Mouse (Mus musculus) midbrain, embryonic 11.5 days (tissue): ENCODE measurements around the gene Zfp777. TPM values are rescaled to one million over a fixed set of nuclear protein-coding genes. Genes with fewer than 3 reads are reported as not detected.

Source experiments
- ATAC-seq: fragments of 200-750 bp; cut with Nextera tagmentation; 2 replicates; pipeline ENCODE4 v1.8.0; 2017; ENCODE audit warnings: moderate TSS enrichment, moderate library complexity; ENCODE audit not compliant: low FRiP score
- DNase-seq: peaks from one replicate; pipeline ENCODE4 v3.0.0; 2015; ENCODE audit warnings: low spot score; ENCODE audit errors: missing footprints
- H3K27ac ChIP-seq: fragments of 300-500 bp; sonication (generic); 2 replicates; pipeline ENCODE4 v1.5.1; 2014; ENCODE audit warnings: low read depth, low read length
- H3K27me3 ChIP-seq: fragments of 300-500 bp; sonication (generic); 2 replicates; pipeline ENCODE4 v1.6.1; 2014; ENCODE audit warnings: mild to moderate bottlenecking, low read length, moderate library complexity, mixed read lengths; ENCODE audit not compliant: control insufficient read depth, insufficient read depth
- H3K36me3 ChIP-seq: fragments of 300-500 bp; sonication (generic); 2 replicates; pipeline ENCODE4 v1.6.1; 2014; ENCODE audit warnings: mild to moderate bottlenecking, low read length, moderate library complexity, mixed read lengths; ENCODE audit not compliant: control insufficient read depth, insufficient read depth
- H3K4me1 ChIP-seq: fragments of 300-500 bp; sonication (generic); 2 replicates; pipeline ENCODE4 v1.6.1; 2014; ENCODE audit warnings: low read length; ENCODE audit not compliant: control insufficient read depth, insufficient read depth
- H3K4me2 ChIP-seq: fragments of 300-500 bp; sonication (generic); 2 replicates; pipeline ENCODE4 v1.6.1; 2014; ENCODE audit warnings: mild to moderate bottlenecking, moderate library complexity
- H3K4me3 ChIP-seq: fragments of 300-500 bp; sonication (generic); 2 replicates; pipeline ENCODE4 v1.5.1; 2014; ENCODE audit warnings: low read depth, low read length
- H3K9ac ChIP-seq: fragments of 300-500 bp; sonication (generic); 2 replicates; pipeline ENCODE4 v1.6.1; 2014; ENCODE audit warnings: low read length
- H3K9me3 ChIP-seq: fragments of 300-500 bp; sonication (generic); 2 replicates; pipeline ENCODE4 v1.6.1; 2016; ENCODE audit warnings: low read length; ENCODE audit not compliant: control insufficient read depth
- WGBS: fragments of 180-500 bp; shearing (Covaris S2); extraction: QIAGEN DNeasy Blood & Tissue Kit; methylation state at CpG from one replicate; pipeline ENCODE4 v1.1.7; 2014; 5-methylcytosine and 5-hydroxymethylcytosine counted together
- polyA plus RNA-seq: library from polyadenylated mRNA; unstranded; fragments of >200 nt; fragmentation: Nextera tagmentation; extraction: Ambion mirVana; gene quantifications from 2 replicates; pipeline ENCODE4 v1.2.1, GENCODE M21; 2014

Gene Zfp777
- polyA plus RNA-seq, 1 experiment from 2014 or later: 9.5 TPM

GRCm38 (mm10) chr6:48020006-48020405 is 28.7 kb downstream of the Zfp777 start:
- 58% methylated on average over 2 of the region's 2 CpGs for WGBS

GRCm38 (mm10) chr6:48016841-48017240 is 31.9 kb downstream of the Zfp777 start:
- Histone ChIP-seq H3K9me3 (no peaks in the 10 kb centered on the region), H3K4me2 (no peak overlapping the region), H3K27me3 (no peaks in the 10 kb centered on the region), H3K9ac (no peak overlapping the region), H3K27ac (no peak overlapping the region), H3K4me3 (no peak overlapping the region), H3K4me1 (peaks cover 6% of the 10 kb centered on the region), H3K36me3 (no peaks in the 10 kb centered on the region)
- ATAC-seq (0 out of 2 replicates have a peak, but pooled peaks have one; percentile 15), DNase-seq (peak; percentile 80)
- 92% methylated on average over 9 of the region's 9 CpGs for WGBS

More at GRCm38 (mm10) chr6:48020006-48020405, 28.7 kb downstream of the Zfp777 start:
- no peak overlapping the region for H3K4me2 ChIP-seq
- DNase-seq (peak; percentile 84), ATAC-seq (no peak; the same call in 1 of the 2 replicates)
- H3K9me3 ChIP-seq: peaks cover 5% of the 10 kb centered on the region; the same call in 1 of the 2 replicates
- no peak overlapping the region for H3K27ac ChIP-seq
- H3K4me3 ChIP-seq: no peak overlapping the region
- no peak overlapping the region for H3K9ac ChIP-seq
- H3K4me1 ChIP-seq: peaks cover 6% of the 10 kb centered on the region
- peaks cover 9% of the 10 kb centered on the region for H3K36me3 ChIP-seq
- no peaks in the 10 kb centered on the region for H3K27me3 ChIP-seq

DNA sequence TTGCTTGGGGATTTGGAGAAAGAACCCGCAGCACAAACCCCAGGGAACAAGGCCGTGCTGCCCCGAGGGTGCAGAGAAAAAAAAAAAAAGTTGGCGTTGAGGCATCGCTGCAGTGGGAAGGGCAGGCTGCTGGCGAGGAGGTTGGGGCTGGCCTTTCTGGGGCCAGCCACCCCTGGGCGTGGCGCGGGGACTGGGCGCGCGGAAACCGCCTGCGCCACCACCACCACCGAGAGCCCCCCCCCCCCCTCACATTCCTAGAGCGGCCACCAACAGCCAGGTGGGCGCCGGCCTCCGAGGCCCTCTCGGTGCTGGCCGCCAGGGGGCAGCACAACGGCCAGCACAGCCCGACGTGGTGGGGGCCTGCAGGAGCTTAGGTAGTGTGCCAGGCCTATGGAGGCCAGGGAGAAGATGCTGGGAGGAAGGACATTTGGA is 32.6 kb downstream of the Zfp777 start:
- no peaks in the 10 kb centered on the region for H3K9me3 ChIP-seq
- DNase-seq (peak; percentile 98), ATAC-seq (peak; percentile 88)
- peak overlapping the region; percentile 32 for H3K4me3 ChIP-seq
- H3K27ac ChIP-seq: no peak overlapping the region
- no peaks in the 10 kb centered on the region for H3K27me3 ChIP-seq
- whole genome bisulfite sequencing: 0% methylated on average over 23 of the region's 24 CpGs
- peak overlapping the region; percentile 56 for H3K4me2 ChIP-seq
- peaks cover 6% of the 10 kb centered on the region for H3K4me1 ChIP-seq
- H3K9ac ChIP-seq: peak overlapping the region; percentile 57
- H3K36me3 ChIP-seq: no peaks in the 10 kb centered on the region

DNA sequence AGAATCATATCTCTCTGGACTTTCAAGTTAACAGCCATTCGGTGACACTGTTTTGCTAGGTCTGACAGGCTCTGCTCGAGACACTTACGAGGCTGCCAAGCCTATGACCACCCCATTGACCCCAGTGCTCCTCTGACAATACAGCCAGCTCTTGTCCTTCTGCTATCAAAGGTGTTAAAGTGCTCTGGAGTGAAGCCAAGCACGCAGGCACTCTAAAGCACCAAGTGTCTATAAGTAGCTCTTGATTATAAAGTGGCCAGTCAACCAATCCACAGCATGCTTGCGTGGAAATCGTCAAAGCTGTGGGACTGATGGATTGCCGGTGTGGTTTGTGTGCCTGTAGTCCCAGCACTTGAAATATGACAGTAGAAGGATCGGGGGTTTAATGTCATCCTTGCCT is 38.0 kb downstream of the Zfp777 start:
- Histone ChIP-seq H3K27ac (no peak overlapping the region), H3K9ac (no peak overlapping the region), H3K36me3 (no peaks in the 10 kb centered on the region), H3K4me1 (no peaks in the 10 kb centered on the region), H3K9me3 (no peaks in the 10 kb centered on the region), H3K4me2 (no peak overlapping the region), H3K4me3 (no peak overlapping the region), H3K27me3 (no peaks in the 10 kb centered on the region)
- 56% methylated on average over 8 of the region's 8 CpGs for WGBS
- DNase-seq (no peak), ATAC-seq (no peak)

- DNase-seq (no peak), ATAC-seq (no peak)
- H3K4me1 ChIP-seq: no peaks in the 10 kb centered on the region
- no peaks in the 10 kb centered on the region for H3K9me3 ChIP-seq
- H3K27ac ChIP-seq: no peak overlapping the region
- H3K27me3 ChIP-seq: no peaks in the 10 kb centered on the region
- no peak overlapping the region for H3K4me2 ChIP-seq
- H3K4me3 ChIP-seq: no peak overlapping the region
- 92% methylated on average over 9 of the region's 9 CpGs for WGBS
- no peaks in the 10 kb centered on the region for H3K36me3 ChIP-seq
- no peak overlapping the region for H3K9ac ChIP-seq
Measured at GRCm38 (mm10) chr6:47995661-47996060, 53.0 kb downstream of the Zfp777 start.

DNA sequence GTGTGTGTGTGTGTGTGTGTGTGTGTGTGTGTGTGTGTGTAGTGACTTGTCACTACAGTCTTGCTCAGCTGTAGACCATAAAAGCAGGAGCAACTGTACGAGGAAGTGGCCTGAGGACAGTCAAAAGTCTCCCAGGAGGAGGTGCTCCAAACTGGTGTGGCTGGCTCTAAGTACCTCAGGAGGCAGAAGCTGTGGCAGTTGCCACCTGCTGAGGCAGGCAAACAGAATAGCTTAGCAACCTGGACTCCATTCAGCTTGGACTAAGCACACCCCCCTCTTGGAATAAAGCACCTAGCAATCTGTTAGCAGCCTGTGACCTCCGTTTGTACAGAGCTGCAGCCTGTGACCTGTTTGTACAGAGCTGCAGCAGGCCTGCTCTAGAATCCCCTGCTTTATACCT is 64.8 kb downstream of the Zfp777 start:
- Histone ChIP-seq H3K36me3 (no peaks in the 10 kb centered on the region), H3K4me3 (no peak overlapping the region), H3K27ac (no peak overlapping the region), H3K4me2 (no peak overlapping the region), H3K4me1 (no peaks in the 10 kb centered on the region; the same call in 1 of the 2 replicates), H3K9me3 (no peaks in the 10 kb centered on the region), H3K27me3 (no peaks in the 10 kb centered on the region), H3K9ac (no peak overlapping the region)
- 7% methylated on average over 2 of the region's 2 CpGs for WGBS
- ATAC-seq (no peak), DNase-seq (no peak)

DNA sequence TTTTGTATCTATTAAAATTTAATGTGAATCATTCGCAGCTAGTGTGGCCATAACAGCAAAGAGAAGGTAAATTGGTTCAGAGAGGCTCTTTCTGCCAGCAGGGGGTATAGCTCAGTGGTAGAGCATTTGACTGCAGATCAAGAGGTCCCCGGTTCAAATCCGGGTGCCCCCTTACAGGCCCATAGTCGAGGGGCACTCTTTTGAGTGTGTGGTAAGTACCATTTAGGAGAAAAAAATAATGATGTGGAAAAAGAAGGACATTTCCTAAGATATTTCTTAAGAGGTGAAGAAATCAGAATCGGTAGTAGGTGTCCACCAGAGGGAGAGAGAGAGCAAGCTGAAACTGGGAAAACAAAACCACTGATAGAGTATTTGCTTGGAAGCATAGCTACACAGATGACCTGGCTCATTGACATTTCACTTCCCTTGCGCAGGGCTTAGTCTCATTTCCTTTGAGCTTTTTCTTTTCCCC is 69.8 kb downstream of the Zfp777 start:
- no peak overlapping the region for H3K4me3 ChIP-seq
- WGBS: 17% methylated on average over 6 of the region's 6 CpGs
- ATAC-seq (peak; percentile 27; the same call in 1 of the 2 replicates), DNase-seq (peak; percentile 91)
- H3K9ac ChIP-seq: no peak overlapping the region
- no peaks in the 10 kb centered on the region for H3K4me1 ChIP-seq
- no peaks in the 10 kb centered on the region for H3K36me3 ChIP-seq
- no peak overlapping the region for H3K4me2 ChIP-seq
- H3K27me3 ChIP-seq: no peaks in the 10 kb centered on the region
- no peaks in the 10 kb centered on the region for H3K9me3 ChIP-seq
- no peak overlapping the region for H3K27ac ChIP-seq

DNA sequence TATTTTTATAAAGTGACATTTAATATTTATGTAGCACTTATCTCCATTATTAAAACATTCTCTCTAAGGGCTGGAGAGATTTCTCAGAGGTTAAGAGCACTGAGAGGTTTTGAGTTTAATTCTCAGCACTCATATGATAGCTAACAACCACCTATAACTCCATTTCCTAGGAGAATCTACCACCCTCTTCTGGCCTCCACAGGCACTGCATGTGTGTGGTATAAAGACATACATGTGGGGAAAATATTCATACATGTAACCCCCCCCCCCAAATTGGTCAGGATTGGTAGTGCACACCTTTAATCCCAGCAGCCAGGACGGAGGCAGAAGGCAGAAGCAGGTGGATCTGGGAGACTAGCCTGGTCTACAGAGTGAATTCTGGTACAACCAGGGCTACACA is 74.1 kb downstream of the Zfp777 start:
- no peaks in the 10 kb centered on the region for H3K36me3 ChIP-seq
- H3K4me2 ChIP-seq: no peak overlapping the region
- no peaks in the 10 kb centered on the region for H3K9me3 ChIP-seq
- no peak for DNase-seq
- 89% methylated on average over 1 of the region's 1 CpGs for WGBS
- no peaks in the 10 kb centered on the region for H3K27me3 ChIP-seq
- H3K9ac ChIP-seq: no peak overlapping the region
- no peak overlapping the region for H3K27ac ChIP-seq
- no peaks in the 10 kb centered on the region for H3K4me1 ChIP-seq
- no peak for ATAC-seq
- no peak overlapping the region for H3K4me3 ChIP-seq
